Mouse (Mus musculus) retina, postnatal 1 day (tissue): ENCODE results near the gene Tmem97.

Source experiments
- DNase-seq: peaks from one replicate; pipeline ENCODE4 v3.0.0-alpha.2; 2012

The Tmem97 gene

GRCm38 (mm10) chr11:78512025-78512957 lies 38.3 kb downstream of the Tmem97 start, which contains the start of the genes Tmem199 and Poldip2:
Gene Tmem199, minus strand, starts transcription at chr11:78512172.
Gene Poldip2, plus strand, starts transcription at chr11:78512193.
- peak; percentile 97 for DNase-seq

GRCm38 (mm10) chr11:78509148-78509547 lies 41.4 kb downstream of the Tmem97 start:
- peak; percentile 43 for DNase-seq

- DNase-seq, result no peak
Observed at GRCm38 (mm10) chr11:78505430-78505829, 45.1 kb downstream of the Tmem97 start.

- peak; percentile 18 for DNase-seq
Observed at GRCm38 (mm10) chr11:78502909-78503650, 47.5 kb downstream of the Tmem97 start, which contains the start of gene Sebox. Gene Sebox, plus strand, starts transcription at chr11:78503447.

- no peak for DNase-seq
Observed at GRCm38 (mm10) chr11:78501529-78501928, 49.0 kb downstream of the Tmem97 start.

- DNase-seq, result no peak
Observed at GRCm38 (mm10) chr11:78500623-78501202, 49.9 kb downstream of the Tmem97 start.

- DNase-seq, result no peak
Observed at GRCm38 (mm10) chr11:78499543-78499942, 51.0 kb downstream of the Tmem97 start.

GRCm38 (mm10) chr11:78499004-78499403 lies 51.6 kb downstream of the Tmem97 start, which contains the start of gene Vtn:
Gene Vtn, plus strand, starts transcription at chr11:78499091.
- no peak for DNase-seq

GRCm38 (mm10) chr11:78497544-78498522 lies 52.7 kb downstream of the Tmem97 start, which contains the start of gene Sarm1:
Gene Sarm1, minus strand, starts transcription at chr11:78497754.
- peak; percentile 97 for DNase-seq

- no peak for DNase-seq
Observed at GRCm38 (mm10) chr11:78497071-78497541, 53.5 kb downstream of the Tmem97 start.

- DNase-seq, result peak; percentile 69
Observed at GRCm38 (mm10) chr11:78495904-78496303, 54.7 kb downstream of the Tmem97 start.
